Mouse (Mus musculus) kidney, adult 8-10 months (tissue): ENCODE results near the gene Ppie.
A peak's percentile ranks its signal among the peaks of the same experiment; 100 is the strongest.
"Not testable (repeated sequence)": the region's sequence is repeated elsewhere in the genome, so short reads cannot be mapped to it uniquely, and the experiment has no call there.

Experiments
- DNase-seq, 2 experiments: peaks; one replicate each; pipeline ENCODE4 v3.0.0; 2022

The Ppie gene

DNA sequence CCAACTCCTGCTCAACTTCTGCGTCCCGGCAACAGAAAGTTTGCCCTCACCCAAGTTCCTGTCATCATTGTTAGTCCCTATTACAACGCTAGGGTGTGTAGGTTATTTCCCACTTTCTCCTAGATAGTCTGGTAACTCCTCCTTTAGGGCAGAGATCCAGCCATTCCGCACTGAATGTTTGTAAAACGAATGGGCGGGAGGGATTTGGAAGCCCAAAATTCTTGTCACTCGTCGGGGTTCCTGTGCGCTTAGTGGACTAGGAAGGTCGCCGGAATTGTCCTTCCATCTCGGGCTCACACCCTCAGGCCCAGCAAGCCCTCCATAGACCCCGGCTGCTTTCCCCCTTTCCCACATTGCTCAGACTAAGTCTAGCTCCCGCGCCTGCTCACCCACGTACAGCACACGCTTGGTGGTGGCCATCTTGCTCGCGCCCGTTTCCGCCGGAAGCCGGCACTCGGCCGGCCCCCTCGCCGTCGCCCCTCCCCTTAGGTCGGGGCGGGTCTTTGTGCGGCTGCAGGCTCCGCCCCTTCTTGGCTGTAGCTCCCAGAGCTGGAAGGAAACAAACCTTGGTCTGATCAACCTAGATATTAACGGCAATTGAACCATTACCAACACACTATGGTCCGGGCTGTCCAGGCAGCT, at the start of gene Ppie:
TSS of gene Ppie (minus strand) at position 439 of the 642 bp plus-strand sequence.
- peak; percentile 54 to 72 for DNase-seq

DNA sequence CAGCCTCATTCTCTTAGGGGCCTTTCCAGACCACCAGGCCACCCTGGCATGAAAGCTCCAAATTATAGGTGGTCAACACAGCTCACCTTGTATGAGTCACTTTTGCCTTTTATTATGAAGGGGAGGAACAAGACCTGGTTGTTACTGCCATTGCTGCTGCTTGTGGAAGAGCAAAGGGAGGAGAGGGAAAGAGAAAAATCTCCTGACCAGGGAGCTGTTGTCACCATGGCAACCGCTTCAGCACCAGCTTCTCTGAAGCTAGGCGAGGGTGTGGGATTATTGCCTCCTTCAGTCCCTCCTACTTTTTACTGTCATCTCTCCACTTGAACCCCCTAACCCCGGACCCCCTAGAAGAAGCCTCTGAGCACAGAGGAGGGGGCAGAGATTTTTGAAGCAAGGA, 45.1 kb upstream of the Ppie start:
- DNase-seq: no peak

DNA sequence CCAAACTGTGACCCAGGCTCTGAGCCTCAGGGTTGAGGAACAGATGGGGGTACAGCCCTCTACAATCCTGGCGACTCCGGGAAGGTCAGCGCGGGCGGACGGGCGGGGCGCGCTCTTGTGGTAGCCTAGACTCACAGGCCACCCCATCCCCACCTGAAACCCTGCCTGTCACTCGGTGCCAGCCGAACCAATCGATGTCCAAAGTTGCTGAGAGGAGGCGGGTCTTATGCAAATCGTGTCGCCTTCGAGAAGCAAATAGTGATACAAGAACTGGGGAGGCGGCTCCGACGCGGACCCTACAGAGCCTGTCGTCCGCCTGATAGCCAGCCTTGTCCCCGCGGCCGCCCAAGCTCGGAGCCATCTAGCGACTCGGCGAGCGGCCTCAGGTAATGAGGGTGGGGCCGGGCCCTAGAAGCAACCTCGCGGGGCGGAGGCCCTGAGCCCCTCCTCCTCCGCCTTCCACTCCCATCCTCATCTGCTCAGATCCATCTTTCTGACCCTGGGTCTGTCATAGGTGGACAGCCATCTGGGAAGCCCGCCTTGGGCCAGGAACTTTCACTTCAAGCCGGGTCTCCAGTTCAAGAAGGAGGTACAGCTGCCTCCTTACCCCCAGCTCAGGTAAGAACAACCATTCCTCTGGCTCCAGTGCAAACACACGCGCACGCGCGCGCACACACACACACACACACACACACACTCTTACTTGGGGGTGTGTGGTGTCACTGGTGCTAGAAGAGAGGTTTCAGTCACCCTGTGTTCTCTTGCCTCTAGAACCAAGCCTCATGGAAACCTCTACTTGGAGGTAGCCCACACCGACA, 43.7 kb upstream of the Ppie start:
- peak; percentile 68 for DNase-seq

DNA sequence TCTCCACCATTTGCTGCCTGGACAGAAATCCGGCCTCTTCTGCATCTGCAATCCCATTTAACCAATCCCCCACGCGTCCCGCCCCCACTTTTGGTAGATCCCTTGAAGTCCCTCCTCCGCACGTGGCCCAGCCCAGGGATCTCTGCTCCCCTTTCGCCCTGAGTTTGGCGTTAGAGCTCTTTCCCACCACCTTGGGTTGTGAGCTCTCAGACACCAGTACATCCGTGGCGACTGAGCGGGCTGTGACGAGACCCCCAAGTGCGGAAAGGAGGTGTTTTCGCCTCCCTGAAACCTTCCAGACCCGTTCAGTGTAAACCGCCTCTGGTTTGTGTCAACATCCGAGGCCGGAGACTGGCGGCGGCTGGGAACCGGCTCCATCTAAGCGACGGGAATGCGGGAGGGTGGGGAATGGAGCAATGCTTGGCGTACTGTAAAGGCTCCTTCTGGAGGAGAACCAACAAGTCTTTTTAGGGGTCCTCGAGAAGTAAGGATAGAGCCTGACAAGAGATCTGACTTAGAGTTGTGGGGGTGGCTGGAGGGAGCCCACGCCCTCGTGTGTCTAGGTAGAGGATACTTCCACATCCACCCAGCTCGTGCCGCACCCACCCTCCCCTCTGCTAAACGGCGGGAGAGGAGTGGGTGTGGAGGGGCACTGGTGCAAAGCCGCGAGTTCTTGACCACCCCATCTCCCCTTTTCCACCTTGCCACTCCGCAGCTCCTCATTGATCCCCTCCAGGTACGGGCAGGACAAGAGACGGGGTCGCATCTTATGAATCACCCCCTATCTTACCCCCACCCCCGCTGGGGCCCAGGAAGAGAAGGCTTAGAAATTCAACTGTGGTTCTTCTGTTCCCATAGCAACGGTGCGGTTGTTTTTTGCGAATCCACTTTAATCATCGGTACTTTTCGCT, 42.8 kb upstream of the Ppie start, which contains the start of gene Hpcal4:
TSS of gene Hpcal4 (plus strand) at position 900 of the 911 bp plus-strand sequence.
- no peak for DNase-seq

DNA sequence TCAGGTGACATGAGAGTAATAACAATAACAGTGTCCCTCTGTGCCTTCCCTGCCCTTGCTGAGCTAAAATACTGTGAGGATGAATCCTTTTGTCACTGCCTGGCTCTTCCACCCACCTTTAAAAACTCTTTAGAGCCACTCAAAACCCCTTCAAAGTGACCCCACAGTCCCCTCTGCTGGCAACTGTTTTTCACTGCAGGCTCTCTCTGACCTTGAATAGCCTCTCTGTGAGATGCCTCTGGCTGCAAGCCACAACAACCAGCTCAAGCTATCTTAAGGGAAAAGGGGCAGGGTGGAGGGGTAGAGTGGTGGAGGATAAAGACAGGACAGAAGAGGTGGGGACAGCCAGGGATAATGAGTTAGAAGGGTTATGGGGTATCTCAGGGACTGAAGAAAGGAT, 32.1 kb upstream of the Ppie start:
- no peak for DNase-seq

DNA sequence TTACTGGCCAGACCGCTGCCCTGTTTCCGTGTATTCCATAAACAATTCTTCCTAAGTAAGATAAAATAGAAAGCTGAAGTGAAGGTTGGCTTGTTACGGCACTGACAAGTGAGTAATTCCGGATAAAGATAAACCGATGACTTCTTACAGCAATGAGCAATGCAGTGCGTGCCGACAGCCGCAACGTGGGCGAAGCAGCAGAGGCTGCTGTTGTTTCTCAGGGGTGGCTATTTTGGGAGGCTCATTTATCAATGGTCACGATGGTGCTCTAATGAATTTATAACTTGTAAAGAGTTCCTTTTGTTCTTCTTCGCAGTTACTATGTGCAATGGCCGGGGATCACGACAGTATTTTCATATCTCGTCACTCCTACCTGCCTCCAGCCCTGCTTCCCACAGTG, 24.4 kb upstream of the Ppie start:
- no peak for DNase-seq

DNA sequence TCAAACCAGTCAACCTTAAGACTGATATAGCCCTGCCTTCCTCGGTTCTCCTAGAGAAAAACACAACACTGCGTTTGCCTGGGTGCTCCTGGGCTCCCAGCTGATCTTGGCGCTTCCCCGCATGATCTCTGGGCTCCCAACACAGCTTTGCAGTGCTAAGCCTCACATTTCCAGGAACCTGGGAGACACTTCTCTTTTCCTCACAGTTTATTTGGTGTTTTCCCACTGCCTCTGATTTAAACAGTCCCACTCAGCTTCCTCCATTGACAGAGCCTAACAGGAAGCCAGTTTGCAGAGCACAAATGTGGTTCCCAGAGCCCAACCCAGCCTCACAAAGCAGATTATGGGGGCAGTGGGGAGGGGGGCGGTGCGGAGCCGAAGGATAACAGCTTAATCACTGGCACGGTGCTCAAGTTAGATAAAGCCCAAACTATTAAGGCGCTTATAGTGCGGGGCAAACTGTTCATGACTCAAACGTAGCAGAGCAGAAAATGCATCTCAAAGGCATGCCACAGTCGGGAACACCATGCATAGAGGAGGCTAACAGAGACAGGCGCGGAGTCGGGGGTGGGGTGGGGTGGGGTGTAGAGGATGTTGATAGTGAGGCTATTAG, 22.7 kb upstream of the Ppie start:
- no peak for DNase-seq

DNA sequence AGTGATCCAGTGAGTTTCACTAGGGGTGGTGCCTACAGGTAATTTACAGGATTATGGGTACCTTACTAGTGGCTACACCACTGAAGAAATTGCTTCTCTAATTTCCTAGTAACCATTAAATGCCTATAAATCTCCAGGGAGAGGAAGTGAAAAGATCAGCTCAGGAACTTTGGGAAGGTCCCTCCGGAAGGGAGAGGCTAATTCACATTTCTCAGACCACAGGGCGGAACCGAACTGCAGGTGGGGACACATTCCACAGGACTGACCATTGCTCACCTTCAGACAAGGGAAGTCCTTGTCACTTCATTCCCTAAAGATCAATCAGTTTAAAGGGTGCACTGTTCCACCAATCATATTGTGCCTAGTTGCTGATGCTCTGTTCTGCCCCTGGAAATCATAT, 21.5 kb upstream of the Ppie start:
- DNase-seq: not testable (repeated sequence)

DNA sequence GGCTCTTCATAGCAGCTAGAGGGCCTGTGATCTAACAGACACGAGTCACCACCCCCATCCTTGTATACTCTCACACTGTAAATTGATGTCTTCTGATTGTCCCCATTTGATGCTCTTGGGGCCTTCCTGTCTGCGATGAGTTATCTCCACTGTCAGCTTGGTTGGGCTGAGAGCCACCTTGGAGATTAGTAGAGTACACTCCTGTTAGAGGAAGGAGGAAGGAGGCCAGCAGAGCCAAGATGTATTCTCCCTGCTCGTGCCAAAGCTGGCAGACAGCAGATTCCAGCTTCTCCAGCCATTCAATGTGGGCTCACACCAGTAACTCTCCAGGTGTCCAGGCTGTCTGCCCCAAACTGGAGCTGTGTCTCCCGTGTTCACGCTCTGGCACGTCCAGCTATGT, 20.8 kb upstream of the Ppie start:
- DNase-seq: no peak

DNA sequence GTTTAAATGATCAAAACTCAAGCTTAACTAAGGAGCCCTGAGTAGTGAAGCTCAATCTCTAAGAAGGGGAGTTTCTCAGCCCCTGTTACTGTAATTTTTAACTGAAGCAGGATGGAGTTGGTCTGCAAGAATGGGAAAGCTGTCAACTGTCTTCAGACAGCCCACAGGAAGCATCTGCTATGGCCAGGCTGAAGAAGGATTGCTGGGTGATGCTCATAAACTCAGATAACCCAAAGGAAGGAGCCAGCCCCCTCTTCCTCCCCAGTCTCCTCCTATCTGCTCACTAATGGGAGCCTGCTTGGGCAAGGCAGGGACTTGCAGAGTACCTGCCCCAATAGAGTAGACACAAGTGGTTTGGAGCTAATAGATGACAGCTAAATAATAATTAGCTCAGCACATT, 16.1 kb upstream of the Ppie start:
- no peak for DNase-seq

DNA sequence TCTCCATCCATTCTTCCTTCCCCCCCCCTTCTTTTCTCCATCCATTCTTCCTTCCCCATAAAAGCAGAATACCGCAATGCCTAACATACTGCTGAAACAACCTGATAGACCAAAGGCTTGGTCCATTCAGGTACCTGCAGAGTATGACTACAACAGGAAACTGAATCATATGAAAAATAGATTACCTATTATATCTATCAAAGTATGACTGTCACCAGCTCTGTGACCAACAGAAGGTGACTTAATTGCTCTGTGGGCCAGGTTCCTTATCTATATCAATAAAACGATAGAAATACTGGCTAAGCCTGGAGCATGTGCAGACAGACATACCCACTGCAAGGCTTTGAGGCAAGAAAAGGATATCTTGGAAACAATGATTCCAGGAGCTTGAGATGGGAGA, 15.7 kb upstream of the Ppie start:
- no peak for DNase-seq

DNA sequence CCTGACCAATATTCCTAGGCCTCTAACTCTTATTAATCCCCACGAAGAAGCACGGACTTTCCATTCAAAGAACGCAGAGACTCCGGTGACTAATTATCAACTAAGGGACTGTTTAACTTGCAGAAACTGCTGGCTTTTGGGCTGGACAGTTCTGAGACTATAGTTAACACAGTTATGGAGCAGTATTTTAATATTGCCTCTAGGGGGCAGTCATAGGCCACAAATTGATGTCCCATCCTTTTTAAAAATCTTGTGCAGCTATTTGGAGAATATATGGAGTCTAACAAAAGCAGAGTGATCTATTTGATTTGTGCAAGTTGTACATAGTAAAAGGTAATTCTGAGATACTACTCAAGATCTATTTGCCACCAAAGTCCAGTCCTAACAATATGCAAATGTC, 15.3 kb upstream of the Ppie start:
- peak; percentile 19 for DNase-seq

DNA sequence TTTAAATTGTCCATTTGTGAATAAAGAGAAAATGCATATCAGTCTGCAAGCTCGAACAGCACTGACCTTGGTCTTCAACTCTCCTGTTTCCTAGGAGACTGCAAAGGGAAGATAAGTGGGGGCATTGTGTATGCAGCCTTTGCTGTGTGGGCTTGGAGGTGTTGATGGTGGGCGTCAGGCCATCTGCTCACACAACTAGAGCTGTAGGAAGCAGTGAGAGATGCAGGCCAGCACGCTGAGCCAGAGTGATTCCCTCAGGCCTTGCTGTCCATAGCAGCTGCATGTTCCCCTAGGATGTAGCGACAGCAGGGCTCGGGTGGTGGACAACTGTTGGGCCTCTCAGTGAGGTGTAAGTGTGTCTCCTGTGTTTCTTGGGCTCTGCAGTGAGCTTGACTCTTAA, 13.2 kb upstream of the Ppie start:
- DNase-seq: no peak

DNA sequence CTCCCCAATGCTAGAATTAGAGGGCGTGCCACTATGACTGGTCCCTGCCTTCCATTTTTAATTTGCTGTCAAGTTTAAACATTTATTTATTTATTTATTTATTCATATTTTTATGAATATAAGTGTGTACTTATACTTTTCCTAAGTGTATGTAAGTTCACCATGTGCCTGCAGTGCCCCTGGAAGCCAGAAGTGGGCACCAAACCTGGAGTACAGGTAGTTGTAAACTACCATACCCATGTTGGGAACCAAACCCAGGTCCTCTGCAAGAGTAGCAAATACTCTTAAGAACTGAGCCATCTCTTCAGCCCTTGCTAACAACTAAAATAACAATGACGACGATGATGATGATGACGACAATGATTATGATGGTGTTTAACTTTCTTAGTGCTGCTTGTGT, 12.3 kb upstream of the Ppie start:
- no peak for DNase-seq

DNA sequence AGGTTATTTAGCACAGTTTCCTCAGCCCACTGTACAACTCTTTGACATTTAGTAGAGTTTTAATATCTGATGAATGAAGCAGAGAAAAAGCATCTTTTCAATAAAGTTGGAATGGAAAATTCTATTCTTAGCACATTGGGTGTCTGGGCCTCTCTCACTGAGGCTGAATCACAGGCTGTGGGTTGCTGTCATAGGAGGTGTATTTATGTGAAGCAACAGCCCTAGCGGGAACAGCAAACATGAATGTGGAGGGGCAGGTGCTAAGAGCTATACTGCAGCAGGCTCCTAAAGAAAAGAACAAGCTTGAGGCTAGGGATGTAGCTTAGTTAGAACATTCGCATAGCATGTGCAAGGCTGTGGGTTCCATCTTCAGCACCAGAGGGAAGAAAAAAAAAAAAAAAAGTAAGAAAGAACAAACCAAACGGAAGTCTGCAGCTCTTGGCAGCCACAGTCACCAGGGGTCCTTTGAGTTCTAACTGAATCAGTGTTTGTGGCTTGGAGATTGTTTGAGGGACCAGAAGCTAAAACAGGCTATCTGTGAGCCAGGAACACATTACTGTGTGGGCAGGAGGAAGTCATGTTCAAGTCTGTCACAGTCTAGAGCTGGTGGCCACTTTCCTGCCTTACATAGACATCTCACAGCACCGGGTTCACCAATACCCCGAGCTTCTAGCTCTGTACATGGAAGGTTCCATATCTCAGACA, 7.8 kb upstream of the Ppie start:
- DNase-seq: no peak

DNA sequence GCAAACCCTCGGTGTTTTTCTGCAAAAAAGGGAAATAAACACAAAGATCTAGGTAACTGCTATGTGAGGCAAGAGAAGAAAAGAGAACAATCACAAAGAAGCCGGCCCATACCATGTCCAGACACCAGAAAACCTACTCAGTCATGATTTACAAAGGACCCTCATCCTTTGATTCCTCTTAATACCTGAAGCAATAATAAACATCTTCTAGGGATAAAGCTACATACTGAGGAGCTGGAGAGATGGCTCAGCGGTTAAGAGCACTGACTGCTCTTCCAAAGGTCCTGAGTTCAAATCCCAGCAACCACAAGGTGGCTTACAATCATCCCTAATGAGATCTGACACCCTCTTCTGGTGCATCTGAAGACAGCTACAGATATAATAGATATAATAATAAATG, 2.2 kb downstream of the Ppie start:
- DNase-seq: no peak

DNA sequence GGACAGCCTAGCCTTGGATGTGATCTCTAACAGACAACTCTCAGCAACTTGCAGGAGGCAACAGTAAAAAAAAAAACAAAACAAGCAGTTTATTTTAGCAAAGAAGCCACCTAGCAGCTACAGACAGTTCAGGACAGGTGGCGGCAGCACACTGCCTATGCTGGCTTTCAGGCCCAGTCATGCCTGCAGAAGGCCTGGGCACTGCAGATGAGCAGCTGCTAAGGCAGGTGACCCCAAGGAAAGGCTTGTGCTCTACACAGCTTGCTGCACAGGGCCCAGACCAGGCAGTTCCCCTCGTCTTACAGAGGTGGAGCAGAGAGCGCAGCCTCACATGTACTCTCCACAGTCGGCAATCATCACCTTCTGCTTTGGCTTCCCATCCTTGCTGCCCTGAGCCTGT, 12.7 kb downstream of the Ppie start:
- no peak for DNase-seq

DNA sequence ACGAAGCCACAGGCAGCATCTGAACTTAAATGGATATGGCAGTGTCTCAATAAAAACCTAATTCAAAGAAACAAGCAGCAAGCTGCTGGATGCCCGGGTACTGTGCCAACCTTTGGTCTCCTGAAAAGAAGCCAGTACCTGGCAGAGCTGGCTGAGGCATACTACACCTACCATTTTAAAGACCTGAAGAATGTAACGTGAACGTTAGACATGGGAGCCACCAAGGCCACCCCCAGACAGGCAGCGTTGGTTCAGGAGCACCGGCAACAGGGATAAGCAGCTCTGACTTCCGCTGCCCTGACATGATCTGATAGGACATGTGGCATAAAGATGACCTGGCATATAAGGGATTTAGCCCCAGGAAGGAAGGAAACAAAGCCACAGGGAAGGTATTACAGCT, 13.1 kb downstream of the Ppie start:
- DNase-seq: no peak

DNA sequence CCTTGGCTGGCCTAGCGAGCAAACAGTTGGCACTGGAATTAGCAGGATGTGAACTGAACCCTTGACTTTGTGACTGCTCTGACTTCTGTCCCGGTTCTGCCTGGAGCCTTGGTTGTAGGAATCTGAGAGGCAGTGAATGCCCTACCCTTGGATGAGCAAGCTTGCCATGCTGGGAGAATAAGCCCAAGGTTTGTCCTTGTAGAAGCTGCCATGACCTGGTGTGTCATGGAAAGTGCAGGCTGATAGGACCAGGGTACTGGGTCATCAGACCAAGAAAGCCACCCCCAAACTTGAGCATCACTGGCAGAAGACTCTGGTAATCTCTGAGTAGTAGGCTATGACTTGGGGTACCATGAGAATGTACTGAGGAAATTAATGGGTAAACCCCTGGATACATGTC, 18.5 kb downstream of the Ppie start:
- no peak for DNase-seq

DNA sequence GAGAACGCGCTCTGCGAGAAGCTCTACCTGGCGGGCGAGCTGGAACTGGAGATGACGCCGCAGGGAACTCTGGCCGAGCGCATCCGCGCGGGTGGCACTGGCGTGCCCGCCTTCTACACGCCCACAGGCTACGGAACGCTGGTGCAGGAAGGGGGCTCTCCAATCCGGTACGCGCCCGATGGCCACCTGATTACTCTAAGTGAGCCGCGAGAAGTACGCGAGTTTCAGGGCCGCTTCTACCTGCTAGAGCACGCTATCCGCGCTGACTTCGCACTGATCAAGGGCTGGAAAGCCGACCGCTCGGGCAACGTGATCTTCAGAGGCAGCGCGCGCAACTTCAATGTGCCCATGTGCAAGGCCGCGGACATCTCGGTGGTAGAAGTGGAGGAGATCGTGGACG, 23.1 kb downstream of the Ppie start:
- not testable (repeated sequence) for DNase-seq

DNA sequence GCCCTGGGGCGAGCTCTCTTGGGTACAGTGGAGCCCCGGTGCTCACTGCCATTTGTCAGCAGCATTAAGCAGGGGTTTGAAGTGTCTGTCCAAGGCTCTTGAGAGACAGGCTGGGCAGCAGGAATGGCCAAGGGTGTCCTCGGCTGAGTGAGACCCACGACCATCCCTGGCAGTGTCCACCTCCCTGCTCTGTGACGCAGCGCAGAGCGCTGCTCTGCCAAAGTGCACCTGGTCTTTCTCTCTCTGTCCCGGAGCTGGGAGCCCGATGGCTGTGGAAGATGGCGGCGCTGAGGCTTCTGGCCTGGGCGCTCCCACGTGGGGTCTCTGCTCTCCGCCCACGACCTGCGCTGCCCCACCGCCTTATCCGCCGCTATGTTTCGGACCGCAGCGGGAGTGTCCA, 23.7 kb downstream of the Ppie start, which contains the start of gene Oxct2b:
TSS of gene Oxct2b (plus strand) at position 256 of the 400 bp plus-strand sequence.
- DNase-seq: no peak

DNA sequence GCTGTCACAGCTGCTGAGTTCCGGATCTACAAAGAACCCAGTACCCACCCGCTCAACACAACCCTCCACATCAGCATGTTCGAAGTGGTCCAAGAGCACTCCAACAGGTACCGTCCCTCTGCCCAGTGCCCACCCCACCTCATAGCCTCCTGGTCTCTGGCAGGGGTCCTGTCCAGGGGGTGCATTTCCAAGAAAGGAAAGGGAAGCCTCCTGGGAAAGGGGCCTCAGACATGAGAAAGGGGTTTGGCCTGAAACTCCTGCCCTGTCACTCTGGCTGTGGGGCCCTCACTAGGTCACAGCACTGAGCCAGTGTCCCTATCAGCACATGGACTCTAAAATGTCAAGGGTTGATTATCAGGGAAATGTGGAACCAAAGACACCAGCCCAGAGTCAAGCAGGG, 25.1 kb downstream of the Ppie start:
- DNase-seq: not testable (repeated sequence)
